Mouse (Mus musculus): ENCODE measurements around the gene Rgl2. TPM values are rescaled to one million over a fixed set of nuclear protein-coding genes. Genes with fewer than 3 reads are reported as not detected.
A peak's percentile ranks its signal among the peaks of the same experiment; 100 is the strongest.

Rgl2 gene
- polyA plus RNA-seq, 1 experiment from 2014 or later = 43.1 TPM

DNA sequence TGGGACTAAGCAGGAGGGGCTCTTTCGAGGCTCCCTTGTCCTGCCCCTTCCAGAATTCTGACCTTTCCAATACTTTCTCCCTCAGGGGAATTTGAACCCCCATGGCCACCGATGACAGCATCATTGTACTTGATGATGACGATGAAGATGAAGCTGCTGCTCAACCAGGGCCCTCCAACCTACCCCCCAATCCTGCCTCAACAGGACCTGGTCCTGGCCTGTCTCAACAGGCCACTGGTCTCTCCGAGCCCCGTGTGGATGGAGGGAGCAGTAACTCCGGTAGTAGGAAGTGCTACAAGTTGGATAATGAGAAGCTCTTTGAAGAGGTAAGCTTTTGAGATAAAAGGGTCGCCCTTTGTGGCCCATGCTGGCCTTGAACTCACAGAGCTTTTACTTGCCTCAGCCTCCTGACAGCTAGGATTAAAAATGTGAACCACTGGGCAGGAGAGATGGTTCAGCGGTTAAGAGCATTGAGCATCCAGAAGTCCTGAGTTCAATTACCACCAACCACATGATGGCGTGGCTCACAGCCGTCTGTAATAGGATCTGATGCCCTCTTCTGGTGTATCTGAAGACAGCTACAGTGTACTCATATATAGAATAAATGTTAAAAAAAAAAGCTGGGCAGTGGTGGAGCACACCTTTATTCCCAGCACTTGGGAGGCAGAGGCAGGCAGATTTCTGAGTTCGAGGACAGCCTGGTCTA lies 18.8 kb upstream of the Rgl2 start:
- Histone ChIP-seq H3K4me1 (peaks cover 50% of the 10 kb centered on the region), H3K27me3 (ENCODE audit: low read depth, poor library complexity, severe bottlenecking) (peaks cover 7% of the 10 kb centered on the region; the same call in 1 of the 2 replicates), H3K4me3 (peak overlapping the region; percentile 85), H3K9me3 (replicated peaks) (no peaks in the 10 kb centered on the region), H3K27ac (replicated peaks) (peak overlapping the region; percentile 91), H3K36me3 (peaks cover 50% of the 10 kb centered on the region)
- no peak for DNase-seq (ENCODE audit: low spot score)
- 56% methylated on average over 11 of the region's 11 CpGs for WGBS

DNA sequence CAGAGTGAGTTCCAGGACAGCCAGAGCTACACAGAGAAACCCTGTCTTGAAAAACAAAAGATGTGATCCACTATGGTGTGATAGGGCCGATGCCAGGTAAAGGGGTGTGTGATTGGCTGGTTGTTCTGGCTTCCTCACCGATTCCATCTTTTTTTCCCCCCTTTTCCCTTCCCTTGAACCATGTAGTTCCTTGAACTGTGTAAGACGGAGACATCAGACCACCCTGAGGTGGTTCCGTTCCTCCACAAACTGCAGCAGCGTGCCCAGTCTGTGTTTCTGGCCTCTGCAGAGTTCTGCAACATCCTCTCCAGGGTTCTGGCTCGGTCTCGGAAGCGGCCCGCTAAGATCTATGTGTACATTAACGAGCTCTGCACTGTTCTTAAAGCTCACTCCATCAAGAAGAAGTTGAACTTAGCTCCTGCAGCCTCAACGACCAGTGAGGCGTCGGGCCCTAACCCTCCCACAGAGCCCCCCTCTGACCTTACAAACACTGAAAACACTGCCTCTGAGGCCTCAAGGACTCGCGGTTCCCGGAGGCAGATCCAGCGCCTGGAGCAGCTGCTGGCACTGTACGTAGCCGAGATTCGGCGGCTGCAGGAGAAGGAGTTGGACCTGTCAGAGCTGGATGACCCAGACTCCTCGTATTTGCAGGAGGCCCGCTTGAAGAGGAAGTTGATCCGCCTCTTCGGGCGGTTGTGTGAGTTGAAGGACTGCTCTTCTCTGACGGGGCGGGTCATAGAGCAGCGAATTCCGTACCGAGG lies 18.1 kb upstream of the Rgl2 start:
- Histone ChIP-seq H3K36me3 (peaks cover 50% of the 10 kb centered on the region), H3K4me1 (peaks cover 52% of the 10 kb centered on the region), H3K27ac (replicated peaks) (no peak overlapping the region), H3K27me3 (ENCODE audit: low read depth, poor library complexity, severe bottlenecking) (peaks cover 7% of the 10 kb centered on the region; the same call in 1 of the 2 replicates), H3K4me3 (peak overlapping the region; percentile 85; the same call in 1 of the 2 replicates), H3K9me3 (replicated peaks) (no peaks in the 10 kb centered on the region)
- no peak for DNase-seq (ENCODE audit: low spot score)
- WGBS = 95% methylated on average over 31 of the region's 31 CpGs

DNA sequence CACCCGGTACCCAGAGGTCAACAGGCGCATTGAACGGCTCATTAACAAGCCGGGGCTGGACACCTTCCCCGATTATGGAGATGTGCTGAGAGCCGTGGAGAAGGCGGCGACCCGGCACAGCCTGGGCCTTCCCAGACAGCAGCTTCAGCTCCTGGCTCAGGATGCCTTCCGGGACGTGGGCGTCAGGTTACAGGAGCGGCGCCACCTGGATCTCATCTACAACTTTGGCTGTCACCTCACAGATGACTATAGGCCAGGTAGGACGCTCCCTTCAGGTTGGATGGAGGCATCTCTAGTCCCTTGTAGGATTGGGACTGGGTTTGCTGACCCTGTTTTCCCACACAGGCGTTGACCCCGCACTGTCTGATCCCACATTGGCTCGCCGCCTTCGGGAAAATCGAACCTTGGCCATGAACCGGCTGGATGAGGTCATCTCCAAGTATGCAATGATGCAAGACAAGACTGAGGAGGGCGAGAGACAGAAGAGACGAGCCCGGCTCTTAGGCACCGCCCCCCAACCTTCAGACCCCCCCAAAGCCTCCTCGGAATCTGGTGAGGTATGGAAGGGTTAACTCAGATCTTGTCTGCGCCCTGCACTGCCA lies 17.4 kb upstream of the Rgl2 start:
- Histone ChIP-seq H3K27ac (replicated peaks) (no peak overlapping the region), H3K4me3 (0 out of 2 replicates have a peak overlapping the region, but pooled peaks have one; percentile 10), H3K36me3 (peaks cover 50% of the 10 kb centered on the region), H3K9me3 (replicated peaks) (no peaks in the 10 kb centered on the region), H3K27me3 (ENCODE audit: low read depth, poor library complexity, severe bottlenecking) (peaks cover 3% of the 10 kb centered on the region; the same call in 1 of the 2 replicates), H3K4me1 (peaks cover 58% of the 10 kb centered on the region)
- WGBS = 93% methylated on average over 28 of the region's 28 CpGs
- DNase-seq (ENCODE audit: low spot score) = no peak

- Histone ChIP-seq H3K9me3 (replicated peaks) (no peaks in the 10 kb centered on the region), H3K27ac (replicated peaks) (no peak overlapping the region), H3K4me1 (peaks cover 65% of the 10 kb centered on the region), H3K36me3 (peaks cover 64% of the 10 kb centered on the region), H3K27me3 (ENCODE audit: low read depth, poor library complexity, severe bottlenecking) (peaks cover 11% of the 10 kb centered on the region), H3K4me3 (0 out of 2 replicates have a peak overlapping the region, but pooled peaks have one; percentile 21)
- WGBS = 90% methylated on average over 10 of the region's 10 CpGs
- DNase-seq (ENCODE audit: low spot score) = no peak
These were observed 16.1 kb upstream of the Rgl2 start for GRCm38 (mm10) chr17:33913264-33913663.

GRCm38 (mm10) chr17:33913905-33914304 lies 15.4 kb upstream of the Rgl2 start:
- Histone ChIP-seq H3K4me1 (peaks cover 66% of the 10 kb centered on the region), H3K27me3 (ENCODE audit: low read depth, poor library complexity, severe bottlenecking) (peaks cover 17% of the 10 kb centered on the region), H3K27ac (replicated peaks) (no peak overlapping the region), H3K4me3 (peak overlapping the region; percentile 21), H3K36me3 (peaks cover 67% of the 10 kb centered on the region), H3K9me3 (replicated peaks) (no peaks in the 10 kb centered on the region)
- DNase-seq (ENCODE audit: low spot score) = no peak
- 97% methylated on average over 8 of the region's 8 CpGs for WGBS

DNA sequence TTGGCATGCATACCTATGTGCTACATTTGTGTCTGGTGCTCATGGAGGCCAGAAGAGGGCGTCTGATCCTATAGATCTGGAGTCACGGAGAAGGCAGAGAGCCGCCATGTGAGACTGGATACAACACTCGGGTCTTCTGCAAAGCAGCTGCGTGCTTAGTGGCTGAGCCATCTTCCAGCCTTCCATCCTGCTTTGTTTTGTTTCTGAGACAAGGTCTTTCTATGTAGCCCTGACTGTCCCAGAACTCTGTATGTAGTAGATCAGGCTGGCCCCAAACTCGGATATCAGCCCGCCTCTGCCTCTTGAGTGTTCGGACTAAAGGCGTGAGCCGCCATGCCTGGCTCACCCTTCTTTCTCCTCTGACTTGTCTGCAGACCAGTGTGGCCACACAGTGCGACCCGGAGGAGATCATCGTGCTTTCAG lies 14.4 kb upstream of the Rgl2 start:
- peaks cover 67% of the 10 kb centered on the region for H3K36me3 ChIP-seq
- WGBS = 74% methylated on average over 13 of the region's 13 CpGs
- no peak overlapping the region for H3K27ac ChIP-seq (replicated peaks)
- no peak for DNase-seq (ENCODE audit: low spot score)
- no peaks in the 10 kb centered on the region for H3K9me3 ChIP-seq (replicated peaks)
- peak overlapping the region; percentile 74 for H3K4me3 ChIP-seq
- peaks cover 74% of the 10 kb centered on the region for H3K4me1 ChIP-seq
- H3K27me3 ChIP-seq (ENCODE audit: low read depth, poor library complexity, severe bottlenecking) = peaks cover 18% of the 10 kb centered on the region

- peaks cover 18% of the 10 kb centered on the region for H3K27me3 ChIP-seq (ENCODE audit: low read depth, poor library complexity, severe bottlenecking)
- H3K9me3 ChIP-seq (replicated peaks) = no peaks in the 10 kb centered on the region
- peak within 1 kb of the TSS; percentile 97 for H3K27ac ChIP-seq (replicated peaks)
- peaks cover 74% of the 10 kb centered on the region for H3K4me1 ChIP-seq
- under 1% methylated on average over 34 of the region's 34 CpGs for WGBS
- DNase-seq (ENCODE audit: low spot score) = peak; percentile 98
- H3K4me3 ChIP-seq = peak within 1 kb of the TSS; percentile 74
- peaks cover 62% of the 10 kb centered on the region for H3K36me3 ChIP-seq
These were observed 13.6 kb upstream of the Rgl2 start, which contains the start of the genes Tapbp and Zbtb22 for GRCm38 (mm10) chr17:33915671-33916250. Tapbp (plus strand) TSS chr17:33915899. Zbtb22 (plus strand) TSS chr17:33915904.

GRCm38 (mm10) chr17:33916294-33916693 lies 13.0 kb upstream of the Rgl2 start:
- H3K27ac ChIP-seq (replicated peaks) = peak overlapping the region; percentile 97
- H3K9me3 ChIP-seq (replicated peaks) = no peaks in the 10 kb centered on the region
- no peak for DNase-seq (ENCODE audit: low spot score)
- peaks cover 57% of the 10 kb centered on the region for H3K36me3 ChIP-seq
- H3K4me3 ChIP-seq = peak overlapping the region; percentile 74
- H3K27me3 ChIP-seq (ENCODE audit: low read depth, poor library complexity, severe bottlenecking) = peaks cover 18% of the 10 kb centered on the region
- 2% methylated on average over 18 of the region's 20 CpGs for WGBS
- H3K4me1 ChIP-seq = peaks cover 76% of the 10 kb centered on the region

- Histone ChIP-seq H3K27me3 (ENCODE audit: low read depth, poor library complexity, severe bottlenecking) (peaks cover 18% of the 10 kb centered on the region), H3K4me3 (peak overlapping the region; percentile 74), H3K9me3 (replicated peaks) (no peaks in the 10 kb centered on the region), H3K36me3 (peaks cover 50% of the 10 kb centered on the region), H3K27ac (replicated peaks) (0 out of 2 replicates have a peak overlapping the region, but pooled peaks have one; percentile 97), H3K4me1 (peaks cover 70% of the 10 kb centered on the region)
- WGBS = 75% methylated on average over 31 of the region's 31 CpGs
- DNase-seq (ENCODE audit: low spot score) = no peak
These were observed 12.3 kb upstream of the Rgl2 start for GRCm38 (mm10) chr17:33916847-33917655.

- H3K4me1 ChIP-seq = peaks cover 67% of the 10 kb centered on the region
- DNase-seq (ENCODE audit: low spot score) = no peak
- peak overlapping the region; percentile 74 for H3K4me3 ChIP-seq
- peaks cover 18% of the 10 kb centered on the region for H3K27me3 ChIP-seq (ENCODE audit: low read depth, poor library complexity, severe bottlenecking)
- 0 out of 2 replicates have a peak overlapping the region, but pooled peaks have one; percentile 13 for H3K27ac ChIP-seq (replicated peaks)
- WGBS = 82% methylated on average over 18 of the region's 18 CpGs
- no peaks in the 10 kb centered on the region for H3K9me3 ChIP-seq (replicated peaks)
- H3K36me3 ChIP-seq = peaks cover 42% of the 10 kb centered on the region
These were observed 11.6 kb upstream of the Rgl2 start for GRCm38 (mm10) chr17:33917656-33918292.
